Mouse (Mus musculus) bone marrow macrophage, adult 2 months (primary cell): ENCODE data around the gene H2afj.

ENCODE experiments used
- CTCF ChIP-seq: IDR thresholded peaks from 2 replicates; pipeline ENCODE4 v1.5.1; 2012; ENCODE audit warnings: low read depth, mild to moderate bottlenecking, low read length, moderate library complexity
- POLR2A ChIP-seq: IDR thresholded peaks from 2 replicates; pipeline ENCODE4 v1.6.1; 2012; ENCODE audit warnings: mild to moderate bottlenecking, low read depth, low read length, borderline replicate concordance

GRCm38 (mm10) chr6:136809673-136810072 is 1.6 kb downstream of the H2afj start:
- TF ChIP-seq POLR2A, result no peak
- TF ChIP-seq CTCF, result no peak
